Mouse (Mus musculus): ENCODE measurements at regions not wholly inside any gene's neighbourhood (a gene's known extent, or its start where the extent isn't known, plus 50 kb on each side); places are given as distances from the start of the nearest gene placed in this dataset.

DNA sequence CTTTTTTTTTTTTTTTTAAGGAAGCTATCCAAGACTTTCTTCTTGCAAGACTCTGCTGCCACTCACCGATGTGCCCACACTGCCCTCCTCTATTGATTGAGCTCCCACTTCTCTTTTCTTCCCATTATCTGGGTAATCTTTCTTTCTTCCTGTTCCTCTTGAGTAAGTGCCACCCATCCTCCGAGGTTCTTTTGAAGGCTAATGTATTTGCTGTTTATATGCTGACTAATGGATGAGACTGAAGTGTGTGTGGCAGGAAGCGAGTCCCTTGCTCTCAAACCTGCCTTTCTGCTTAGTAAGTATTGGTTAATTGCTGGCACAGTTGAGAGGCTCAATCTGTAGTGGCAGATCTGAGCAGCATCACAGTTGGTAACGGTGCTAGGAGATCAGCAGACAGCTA, 142.1 kb upstream of the Plxnc1 start:
- 59% methylated on average over 4 of the region's 4 CpGs for WGBS
- no peak for ATAC-seq (ENCODE audit: insufficient number of reproducible peaks, insufficient read depth, low FRiP score, low TSS enrichment, low read depth)
- no peak overlapping the region for H3K9ac ChIP-seq (replicated peaks)
- no peaks in the 10 kb centered on the region for H3K9me3 ChIP-seq
- no peak overlapping the region for H3K4me3 ChIP-seq (replicated peaks)
- H3K27ac ChIP-seq = no peak overlapping the region
- no peak overlapping the region for H3K4me2 ChIP-seq
- no peaks in the 10 kb centered on the region for H3K36me3 ChIP-seq
- peaks cover 23% of the 10 kb centered on the region for H3K4me1 ChIP-seq (replicated peaks)
- H3K27me3 ChIP-seq = peaks cover 43% of the 10 kb centered on the region

DNA sequence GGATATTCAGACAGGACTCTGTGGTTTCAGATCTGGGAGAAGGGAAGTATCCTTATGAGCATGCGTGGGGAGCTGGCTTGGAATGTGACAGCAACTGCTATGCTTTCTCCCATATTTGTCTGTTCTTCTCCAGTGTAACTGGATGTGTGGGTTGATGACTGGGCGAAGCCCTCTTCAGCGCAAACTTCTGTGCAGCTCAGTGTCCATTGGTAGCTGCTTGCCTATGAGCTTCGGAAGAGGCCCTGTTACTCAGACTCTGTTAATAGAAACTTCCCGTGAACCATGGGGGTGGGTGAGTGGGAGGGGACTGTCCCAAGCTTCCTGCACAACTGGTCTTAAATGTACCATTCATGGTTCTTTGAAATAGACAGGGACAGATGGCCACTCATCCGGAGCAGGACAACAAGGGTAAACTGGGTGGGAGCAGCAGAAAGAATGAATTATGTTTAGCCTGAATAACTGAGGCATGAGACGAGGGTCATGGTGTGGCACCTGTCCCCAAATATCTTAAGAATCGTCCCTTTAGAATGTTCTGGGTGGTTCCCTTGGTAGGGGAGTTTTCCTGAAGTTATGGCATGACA, 141.1 kb upstream of the Plxnc1 start:
- Histone ChIP-seq H3K4me1 (replicated peaks) (peaks cover 23% of the 10 kb centered on the region), H3K9ac (replicated peaks) (no peak overlapping the region), H3K4me2 (no peak overlapping the region), H3K27me3 (peaks cover 43% of the 10 kb centered on the region), H3K9me3 (no peaks in the 10 kb centered on the region), H3K27ac (no peak overlapping the region), H3K36me3 (no peaks in the 10 kb centered on the region), H3K4me3 (replicated peaks) (no peak overlapping the region)
- WGBS = 87% methylated on average over 8 of the region's 8 CpGs
- ATAC-seq (ENCODE audit: insufficient number of reproducible peaks, insufficient read depth, low FRiP score, low TSS enrichment, low read depth) = no peak

DNA sequence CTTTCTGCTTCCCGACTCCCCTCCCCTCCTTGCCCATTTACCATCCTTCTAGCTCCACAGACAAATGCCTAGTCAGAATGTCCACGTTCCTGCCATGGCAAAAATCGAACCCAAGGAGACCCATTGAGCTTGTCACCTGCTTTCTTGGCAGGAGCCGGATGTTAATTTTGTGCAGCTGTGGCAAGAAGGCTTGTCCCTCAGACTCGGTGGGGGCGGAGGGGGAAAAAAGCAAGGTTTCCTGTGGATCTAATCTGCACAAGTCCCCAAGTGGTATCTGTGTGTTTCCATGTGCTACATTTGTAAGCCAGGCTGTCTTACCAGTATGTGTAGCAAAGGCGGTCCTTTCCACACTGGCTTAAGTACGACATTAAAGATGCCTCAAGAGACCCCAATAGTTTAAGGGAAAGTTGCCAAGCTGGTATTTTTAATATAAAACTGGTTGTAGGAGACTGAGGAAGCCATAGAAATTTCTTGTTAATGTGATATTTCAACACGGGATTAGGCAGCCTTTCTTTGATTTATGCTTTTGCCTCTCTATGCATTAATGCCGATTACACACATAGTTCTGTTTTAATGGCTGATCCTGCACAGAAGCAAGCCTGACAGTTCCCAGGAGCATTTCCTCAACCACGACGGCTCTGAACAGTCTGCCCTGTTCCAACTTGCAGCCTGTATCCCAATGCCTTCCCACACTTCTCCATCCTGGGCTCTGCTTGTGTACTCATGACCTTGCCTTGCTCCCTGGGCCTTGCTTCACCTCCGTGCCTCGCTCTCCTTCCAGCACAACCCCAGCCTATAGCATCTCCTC, 138.9 kb upstream of the Plxnc1 start:
- WGBS = 35% methylated on average over 14 of the region's 14 CpGs
- Histone ChIP-seq H3K27me3 (peaks cover 33% of the 10 kb centered on the region), H3K36me3 (no peaks in the 10 kb centered on the region), H3K27ac (no peak overlapping the region), H3K4me2 (no peak overlapping the region), H3K9ac (replicated peaks) (no peak overlapping the region), H3K4me1 (replicated peaks) (peaks cover 21% of the 10 kb centered on the region), H3K9me3 (no peaks in the 10 kb centered on the region), H3K4me3 (replicated peaks) (no peak overlapping the region)
- ATAC-seq (ENCODE audit: insufficient number of reproducible peaks, insufficient read depth, low FRiP score, low TSS enrichment, low read depth) = peak; percentile 84; the same call in 1 of the 2 replicates

DNA sequence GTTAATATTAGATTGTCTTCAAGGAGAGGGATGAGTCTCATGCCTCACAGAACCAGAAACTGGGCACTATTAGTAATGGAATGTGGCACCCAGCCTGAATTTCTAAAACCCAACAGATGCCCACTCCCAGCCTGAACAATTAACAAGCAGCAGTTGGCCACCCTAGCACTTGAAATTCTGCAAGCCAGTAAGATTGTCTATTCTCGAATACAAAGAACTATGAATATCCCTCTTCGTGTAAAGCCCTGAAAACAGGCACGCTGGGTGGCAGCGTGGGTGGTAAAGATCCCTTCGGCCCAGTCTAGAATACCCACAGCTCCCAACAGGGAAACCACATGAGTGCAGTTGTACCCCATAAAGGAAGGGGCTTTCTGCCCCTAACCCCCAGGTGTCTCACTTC, 138.0 kb upstream of the Plxnc1 start:
- no peak overlapping the region for H3K4me2 ChIP-seq
- WGBS = 93% methylated on average over 5 of the region's 5 CpGs
- H3K36me3 ChIP-seq = no peaks in the 10 kb centered on the region
- H3K9ac ChIP-seq (replicated peaks) = no peak overlapping the region
- H3K4me1 ChIP-seq (replicated peaks) = peaks cover 13% of the 10 kb centered on the region
- ATAC-seq (ENCODE audit: insufficient number of reproducible peaks, insufficient read depth, low FRiP score, low TSS enrichment, low read depth) = no peak
- H3K27me3 ChIP-seq = peaks cover 29% of the 10 kb centered on the region
- H3K27ac ChIP-seq = no peak overlapping the region
- H3K9me3 ChIP-seq = no peaks in the 10 kb centered on the region
- no peak overlapping the region for H3K4me3 ChIP-seq (replicated peaks)

DNA sequence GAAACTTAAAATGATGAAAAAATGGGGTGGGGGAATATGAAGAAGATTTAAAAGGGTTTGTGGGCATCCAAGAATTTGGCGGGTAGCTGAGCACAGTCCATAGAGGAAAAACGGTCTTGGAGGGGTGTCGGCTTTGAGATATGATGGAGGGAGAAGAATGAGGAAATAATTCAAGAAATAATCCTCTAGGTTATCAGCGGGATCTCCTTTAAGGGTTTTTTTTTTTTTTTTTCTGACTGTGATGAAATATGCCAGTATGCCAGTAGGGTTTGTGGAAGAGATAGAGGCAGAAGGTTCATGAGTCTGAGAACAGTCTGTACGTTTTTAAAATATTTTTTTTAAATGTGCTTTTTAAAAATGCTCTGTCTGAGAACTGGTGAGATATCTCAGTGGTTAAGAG, 135.3 kb upstream of the Plxnc1 start:
- no peak overlapping the region for H3K27ac ChIP-seq
- no peak overlapping the region for H3K9ac ChIP-seq (replicated peaks)
- H3K4me1 ChIP-seq (replicated peaks) = peaks cover 27% of the 10 kb centered on the region
- H3K27me3 ChIP-seq = peaks cover 10% of the 10 kb centered on the region
- ATAC-seq (ENCODE audit: insufficient number of reproducible peaks, insufficient read depth, low FRiP score, low TSS enrichment, low read depth) = no peak
- H3K4me3 ChIP-seq (replicated peaks) = no peak overlapping the region
- H3K4me2 ChIP-seq = no peak overlapping the region
- WGBS = 81% methylated on average over 5 of the region's 5 CpGs
- no peaks in the 10 kb centered on the region for H3K9me3 ChIP-seq
- H3K36me3 ChIP-seq = no peaks in the 10 kb centered on the region

DNA sequence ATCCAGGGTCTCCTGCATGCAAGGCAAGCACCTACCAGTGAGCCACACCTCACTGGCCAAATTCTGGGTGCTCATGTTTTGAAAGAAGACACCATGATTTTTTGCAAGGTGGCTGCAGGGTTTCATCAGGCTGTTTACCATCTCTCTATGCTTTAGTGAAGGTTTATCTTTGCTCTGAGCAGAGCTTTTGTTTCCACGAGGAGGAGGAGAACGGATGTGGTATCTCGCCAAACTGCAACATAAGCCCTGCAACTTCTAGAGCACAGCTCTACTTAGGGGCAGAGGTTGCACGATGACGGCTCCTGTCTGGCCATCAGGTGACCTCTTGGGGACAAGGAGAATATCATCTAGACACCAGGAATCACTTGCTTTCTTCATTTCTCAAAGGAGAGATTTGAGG, 131.8 kb upstream of the Plxnc1 start:
- H3K4me2 ChIP-seq = no peak overlapping the region
- 84% methylated on average over 5 of the region's 5 CpGs for WGBS
- H3K27ac ChIP-seq = no peak overlapping the region
- no peak for ATAC-seq (ENCODE audit: insufficient number of reproducible peaks, insufficient read depth, low FRiP score, low TSS enrichment, low read depth)
- H3K9ac ChIP-seq (replicated peaks) = no peak overlapping the region
- peaks cover 20% of the 10 kb centered on the region for H3K4me1 ChIP-seq (replicated peaks)
- no peaks in the 10 kb centered on the region for H3K9me3 ChIP-seq
- no peaks in the 10 kb centered on the region for H3K36me3 ChIP-seq
- peaks cover 20% of the 10 kb centered on the region for H3K27me3 ChIP-seq
- H3K4me3 ChIP-seq (replicated peaks) = no peak overlapping the region

DNA sequence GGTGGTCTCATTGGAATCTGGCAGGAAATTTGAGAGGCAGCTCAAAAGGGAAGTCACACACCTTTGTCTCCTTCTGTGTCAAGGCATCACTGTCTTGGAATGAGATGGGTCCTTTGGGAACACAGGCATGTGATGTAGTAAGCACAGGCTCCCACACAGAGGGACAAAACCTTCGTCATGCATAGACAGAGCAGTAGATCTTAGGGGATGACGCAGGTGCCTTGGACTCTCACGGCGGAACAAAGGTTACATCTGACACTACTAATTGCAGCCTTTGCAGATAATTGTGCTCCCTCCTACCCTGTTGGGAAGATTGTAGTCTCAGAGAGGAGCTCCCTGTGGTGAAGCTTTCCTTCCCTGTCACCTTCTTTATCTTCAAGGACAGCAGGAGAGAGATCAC, 131.3 kb upstream of the Plxnc1 start:
- Histone ChIP-seq H3K4me3 (replicated peaks) (no peak overlapping the region), H3K9ac (replicated peaks) (no peak overlapping the region), H3K36me3 (no peaks in the 10 kb centered on the region), H3K4me2 (no peak overlapping the region), H3K4me1 (replicated peaks) (peaks cover 20% of the 10 kb centered on the region), H3K27ac (no peak overlapping the region), H3K9me3 (no peaks in the 10 kb centered on the region), H3K27me3 (peaks cover 20% of the 10 kb centered on the region)
- WGBS = 59% methylated on average over 4 of the region's 4 CpGs
- ATAC-seq (ENCODE audit: insufficient number of reproducible peaks, insufficient read depth, low FRiP score, low TSS enrichment, low read depth) = no peak

DNA sequence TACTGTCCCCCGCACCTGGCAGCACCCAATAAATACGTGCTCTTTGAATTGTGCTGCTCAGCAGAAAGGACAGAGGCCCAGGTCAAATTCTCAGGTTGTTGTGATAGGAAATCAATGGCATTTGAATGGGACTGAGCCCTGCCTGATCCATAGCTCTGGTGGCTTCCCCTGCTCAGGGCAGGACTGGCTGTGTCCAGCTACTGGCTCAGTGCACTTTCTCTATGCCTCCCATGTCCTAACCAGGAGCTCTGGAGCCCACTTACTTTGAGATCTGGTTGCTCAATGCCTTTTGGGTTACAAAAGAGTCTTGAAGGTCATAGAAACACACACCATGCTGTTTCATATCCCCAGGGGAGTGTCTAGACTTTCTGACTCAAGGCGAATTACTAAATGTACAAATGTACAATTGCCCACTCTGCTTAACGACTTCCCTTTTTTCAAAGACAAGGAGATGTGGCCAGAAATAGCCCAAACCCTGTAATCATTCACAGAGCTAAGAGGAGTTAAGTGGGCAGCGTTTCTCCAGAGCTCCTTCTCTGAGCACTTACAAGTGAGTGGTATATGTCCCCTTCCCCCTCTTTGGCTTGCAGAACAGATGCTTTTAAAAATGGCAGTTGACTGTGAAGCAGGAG, 130.4 kb upstream of the Plxnc1 start:
- Histone ChIP-seq H3K9ac (replicated peaks) (no peak overlapping the region), H3K9me3 (0 out of 2 replicates have a peak, but pooled peaks cover 5% of the 10 kb centered on the region), H3K27ac (no peak overlapping the region), H3K27me3 (peaks cover 20% of the 10 kb centered on the region), H3K4me2 (no peak overlapping the region), H3K4me1 (replicated peaks) (peaks cover 20% of the 10 kb centered on the region), H3K4me3 (replicated peaks) (no peak overlapping the region), H3K36me3 (no peaks in the 10 kb centered on the region)
- 34% methylated on average over 5 of the region's 5 CpGs for WGBS
- ATAC-seq (ENCODE audit: insufficient number of reproducible peaks, insufficient read depth, low FRiP score, low TSS enrichment, low read depth) = no peak

DNA sequence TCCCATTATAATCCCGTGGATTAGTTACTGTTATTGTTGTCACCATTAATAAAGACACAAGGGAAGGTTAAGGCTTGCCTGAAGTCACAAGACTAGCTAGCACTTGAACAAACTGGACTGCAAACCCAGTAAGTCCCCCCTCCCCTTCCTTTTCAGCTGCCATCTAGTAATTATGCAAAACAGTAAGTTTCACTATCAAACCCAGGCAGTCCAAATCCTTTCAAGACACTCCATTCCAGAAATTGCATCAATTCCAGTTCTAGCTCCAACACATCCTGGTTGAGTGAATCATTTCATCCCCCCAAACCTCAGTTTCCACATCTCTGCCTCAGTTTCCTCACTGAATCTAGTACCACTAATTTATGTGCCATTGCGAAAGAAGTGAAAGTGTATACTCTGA, 129.7 kb upstream of the Plxnc1 start:
- H3K27me3 ChIP-seq = peaks cover 20% of the 10 kb centered on the region
- H3K4me3 ChIP-seq (replicated peaks) = no peak overlapping the region
- WGBS = 85% methylated on average over 2 of the region's 2 CpGs
- 0 out of 2 replicates have a peak, but pooled peaks cover 5% of the 10 kb centered on the region for H3K9me3 ChIP-seq
- no peak overlapping the region for H3K9ac ChIP-seq (replicated peaks)
- no peaks in the 10 kb centered on the region for H3K36me3 ChIP-seq
- H3K4me1 ChIP-seq (replicated peaks) = peaks cover 20% of the 10 kb centered on the region
- no peak for ATAC-seq (ENCODE audit: insufficient number of reproducible peaks, insufficient read depth, low FRiP score, low TSS enrichment, low read depth)
- no peak overlapping the region for H3K27ac ChIP-seq
- H3K4me2 ChIP-seq = no peak overlapping the region

DNA sequence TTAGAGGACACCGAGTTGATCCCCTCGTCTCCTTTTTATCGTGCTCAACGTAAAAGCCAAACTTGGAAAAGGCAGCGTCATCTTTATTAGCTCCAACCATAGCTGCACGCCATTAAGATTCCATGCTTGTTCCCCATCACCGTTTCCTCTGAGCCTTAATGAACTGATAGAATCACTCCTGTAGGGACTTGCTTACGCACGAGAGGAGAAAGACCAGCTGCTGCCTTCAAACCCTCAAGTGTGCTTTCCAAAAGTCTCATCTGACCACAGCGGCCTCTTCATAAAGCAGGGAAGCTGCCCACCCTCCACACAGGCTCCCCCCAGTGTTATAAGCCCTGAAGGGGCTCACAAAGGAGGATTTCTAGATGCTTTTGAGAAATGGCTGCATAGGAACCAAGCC, 123.3 kb upstream of the Plxnc1 start:
- no peak for ATAC-seq (ENCODE audit: insufficient number of reproducible peaks, insufficient read depth, low FRiP score, low TSS enrichment, low read depth)
- Histone ChIP-seq H3K4me3 (replicated peaks) (no peak overlapping the region), H3K4me1 (replicated peaks) (0 out of 2 replicates have a peak, but pooled peaks cover 3% of the 10 kb centered on the region), H3K9ac (replicated peaks) (no peak overlapping the region), H3K36me3 (no peaks in the 10 kb centered on the region), H3K4me2 (no peak overlapping the region), H3K27me3 (peaks cover 10% of the 10 kb centered on the region; the same call in 1 of the 2 replicates), H3K27ac (no peak overlapping the region), H3K9me3 (0 out of 2 replicates have a peak, but pooled peaks cover 5% of the 10 kb centered on the region)
- 64% methylated on average over 10 of the region's 10 CpGs for WGBS

DNA sequence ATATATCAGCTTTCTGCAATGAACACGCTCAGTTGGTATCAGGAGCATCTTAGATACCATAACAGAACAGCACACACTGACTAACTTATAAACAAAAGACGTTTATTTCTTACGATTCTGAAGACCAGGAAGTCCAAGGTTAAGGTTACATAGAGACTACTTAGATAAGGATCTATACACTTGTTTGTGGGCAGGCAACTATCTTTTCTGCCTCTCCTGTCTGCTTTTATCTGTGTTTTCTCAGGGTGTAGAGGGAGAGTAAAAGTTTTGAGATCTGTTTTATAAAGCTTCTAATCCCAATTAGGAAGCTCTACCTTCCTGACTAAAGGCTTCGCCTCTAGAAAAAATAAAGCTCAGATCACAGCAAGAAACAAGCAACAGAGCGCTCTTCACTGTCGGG, 122.1 kb upstream of the Plxnc1 start:
- Histone ChIP-seq H3K9ac (replicated peaks) (no peak overlapping the region), H3K27me3 (no peaks in the 10 kb centered on the region), H3K4me2 (no peak overlapping the region), H3K36me3 (no peaks in the 10 kb centered on the region), H3K9me3 (0 out of 2 replicates have a peak, but pooled peaks cover 5% of the 10 kb centered on the region), H3K4me1 (replicated peaks) (0 out of 2 replicates have a peak, but pooled peaks cover 3% of the 10 kb centered on the region), H3K4me3 (replicated peaks) (no peak overlapping the region), H3K27ac (no peak overlapping the region)
- WGBS = 81% methylated on average over 6 of the region's 6 CpGs
- ATAC-seq (ENCODE audit: insufficient number of reproducible peaks, insufficient read depth, low FRiP score, low TSS enrichment, low read depth) = no peak
